Mouse (Mus musculus) erythroblast, embryonic 14.5 days (primary cell): ENCODE measurements around the gene Celsr1.

Experiments used
- GATA1 ChIP-seq: IDR thresholded peaks from 2 replicates; pipeline ENCODE4 v1.6.1; 2012; ENCODE audit warnings: low read length, inconsistent platforms, mixed read lengths
- TAL1 ChIP-seq: IDR thresholded peaks from 3 replicates; pipeline ENCODE4 v1.6.1; 2012; ENCODE audit warnings: low read length, inconsistent platforms, mixed read lengths

GRCm38 (mm10) chr15:85935627-85936049 is 97.9 kb downstream of the Celsr1 start:
- TF ChIP-seq GATA1 (no peak), TAL1 (no peak)
